Mouse (Mus musculus) embryonic facial prominence, embryonic 13.5 days (tissue): ENCODE results near the gene Rab25. TPM values are rescaled to one million over a fixed set of nuclear protein-coding genes. Genes with fewer than 3 reads are reported as not detected.

Experiments
- ATAC-seq: fragments of 200-750 bp; cut with Nextera tagmentation; 2 replicates; pipeline ENCODE4 v1.8.0; 2017; ENCODE audit warnings: low read depth; ENCODE audit not compliant: insufficient number of reproducible peaks, insufficient read depth, low FRiP score, low TSS enrichment
- H3K27ac ChIP-seq: fragments of 300-500 bp; sonication (generic); 2 replicates; pipeline ENCODE4 v1.5.1; 2015; ENCODE audit warnings: moderate library complexity, mild to moderate bottlenecking, inconsistent platforms
- H3K27me3 ChIP-seq: fragments of 300-500 bp; sonication (generic); 2 replicates; pipeline ENCODE4 v1.6.1; 2015; ENCODE audit warnings: mild to moderate bottlenecking, inconsistent platforms
- H3K36me3 ChIP-seq: fragments of 300-500 bp; sonication (generic); 2 replicates; pipeline ENCODE4 v1.6.1; 2015; ENCODE audit warnings: mild to moderate bottlenecking, inconsistent platforms
- H3K4me1 ChIP-seq: fragments of 300-500 bp; sonication (generic); 2 replicates; pipeline ENCODE4 v1.6.1; 2015; ENCODE audit warnings: inconsistent platforms
- H3K4me2 ChIP-seq: fragments of 300-500 bp; sonication (generic); 2 replicates; pipeline ENCODE4 v1.6.1; 2015; ENCODE audit warnings: moderate library complexity, mild to moderate bottlenecking, inconsistent platforms
- H3K4me3 ChIP-seq: fragments of 300-500 bp; sonication (generic); 2 replicates; pipeline ENCODE4 v1.5.1; 2015; ENCODE audit warnings: mild to moderate bottlenecking, inconsistent platforms
- H3K9ac ChIP-seq: fragments of 300-500 bp; sonication (generic); 2 replicates; pipeline ENCODE4 v1.6.1; 2015; ENCODE audit warnings: mild to moderate bottlenecking, inconsistent platforms
- H3K9me3 ChIP-seq: fragments of 300-500 bp; sonication (generic); 2 replicates; pipeline ENCODE4 v1.6.1; 2016; ENCODE audit warnings: inconsistent platforms
- WGBS: fragments of 180-500 bp; shearing (Covaris S2); methylation state at CpG from one replicate; pipeline ENCODE4 v1.1.7; 2015; ENCODE audit warnings: mixed read lengths; 5-methylcytosine and 5-hydroxymethylcytosine counted together
- polyA plus RNA-seq: library from polyadenylated mRNA; unstranded; fragments of >200 nt; fragmentation: Nextera tagmentation; extraction: Ambion mirVana; gene quantifications from 2 replicates; pipeline ENCODE4 v1.2.1, GENCODE M21; 2015

Rab25 gene
- polyA plus RNA-seq, 1 experiment from 2014 or later: 19.5 TPM

DNA sequence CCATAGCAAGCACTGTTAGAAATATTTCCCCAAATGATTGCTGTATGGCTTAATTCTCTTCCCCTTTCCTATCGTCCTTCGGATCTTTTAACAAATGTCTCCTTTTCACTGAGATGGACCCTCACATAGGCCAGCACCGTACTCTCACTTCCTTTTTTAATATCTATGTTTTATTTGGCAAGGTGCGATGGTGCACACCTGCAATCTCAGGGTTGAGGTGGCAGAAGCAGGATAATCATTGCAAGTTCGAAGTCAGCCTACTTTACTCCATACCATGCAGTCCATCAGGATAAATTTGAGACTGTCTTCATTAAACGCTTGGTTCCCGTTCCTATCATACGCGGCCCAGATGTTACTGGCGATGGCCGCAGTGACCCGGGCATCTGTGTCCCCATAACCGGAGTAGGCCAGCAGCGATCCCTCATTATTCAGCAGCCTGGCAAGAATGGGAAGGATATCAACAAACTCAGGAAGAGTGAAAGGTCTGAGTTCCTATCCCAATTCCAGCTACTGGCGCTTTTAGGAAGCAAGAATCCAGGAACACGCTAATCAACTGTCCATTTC lies 4.1 kb upstream of the Rab25 start:
- Histone ChIP-seq H3K9ac (peak overlapping the region; percentile 82), H3K4me1 (peaks cover 29% of the 10 kb centered on the region)
- WGBS: 19% methylated on average over 16 of the region's 16 CpGs

DNA sequence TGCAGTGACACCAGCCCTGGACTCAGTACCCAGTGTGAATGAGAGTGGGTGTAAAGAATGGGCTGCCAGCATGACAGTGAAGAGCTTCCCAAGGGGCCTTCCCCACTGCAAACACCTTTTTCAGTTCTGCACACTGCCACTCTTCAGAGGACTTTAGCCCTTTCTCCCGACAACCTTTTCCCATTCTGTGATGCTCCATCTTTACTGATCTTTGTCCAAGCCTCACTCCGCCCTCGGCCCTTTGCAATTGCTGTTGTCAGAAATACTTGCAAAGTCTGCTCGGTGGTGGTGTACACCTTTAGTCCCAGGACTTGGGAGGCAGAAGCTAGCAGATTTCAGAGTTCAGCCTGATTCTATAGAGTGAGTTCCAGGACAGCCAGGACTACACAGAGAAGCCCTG lies 3.5 kb upstream of the Rab25 start:
- Histone ChIP-seq H3K4me2 (peak overlapping the region; percentile 81), H3K27me3 (no peaks in the 10 kb centered on the region), H3K9ac (peak overlapping the region; percentile 82; the same call in 1 of the 2 replicates), H3K9me3 (no peaks in the 10 kb centered on the region), H3K27ac (no peak overlapping the region), H3K4me3 (peak overlapping the region; percentile 73), H3K36me3 (peaks cover 18% of the 10 kb centered on the region), H3K4me1 (peaks cover 29% of the 10 kb centered on the region)
- 78% methylated on average over 4 of the region's 4 CpGs for WGBS
- no peak for ATAC-seq

More for the DNA sequence above, 4.1 kb upstream of the Rab25 start:
- Histone ChIP-seq H3K36me3 (peaks cover 24% of the 10 kb centered on the region), H3K27me3 (no peaks in the 10 kb centered on the region), H3K4me2 (peak overlapping the region; percentile 81), H3K27ac (peak overlapping the region; percentile 96), H3K4me3 (peak overlapping the region; percentile 73), H3K9me3 (no peaks in the 10 kb centered on the region)
- ATAC-seq: no peak

DNA sequence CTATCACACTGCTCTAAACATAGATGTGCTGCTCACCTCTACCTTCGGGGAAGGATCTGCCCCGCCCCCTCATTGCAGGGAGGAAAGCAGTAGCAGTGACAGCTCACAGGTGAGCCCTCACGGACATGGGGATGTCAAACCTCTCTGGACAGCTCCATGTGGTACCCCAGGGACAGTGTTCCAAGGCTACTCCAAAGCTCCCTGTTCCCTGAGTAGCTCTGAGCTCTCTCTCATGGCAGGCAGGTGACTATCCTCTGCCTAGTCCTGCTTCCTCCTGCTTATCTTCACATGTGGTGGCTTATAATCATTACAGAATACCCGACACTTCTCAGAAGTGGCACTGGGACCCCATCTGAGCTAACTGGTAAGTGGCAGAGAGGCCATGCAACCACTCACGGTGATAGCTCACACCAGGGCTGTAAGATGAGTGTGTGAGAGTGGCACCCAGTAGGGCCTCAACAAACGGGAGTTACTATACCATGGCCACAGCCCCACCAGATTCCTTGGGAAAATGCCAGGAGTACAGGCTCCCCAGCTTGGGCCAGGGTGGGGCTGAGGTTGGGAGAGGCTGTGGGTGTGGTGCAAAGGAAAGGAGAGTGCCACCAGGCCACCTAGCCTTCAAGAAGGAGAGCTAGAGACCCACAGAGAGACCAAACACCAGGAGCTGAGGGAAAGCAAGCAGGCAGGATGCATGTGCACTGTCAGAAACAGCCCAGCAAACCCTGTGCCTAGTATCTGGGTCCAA lies 1.3 kb downstream of the Rab25 start:
- Histone ChIP-seq H3K4me2 (no peak overlapping the region), H3K4me1 (peaks cover 17% of the 10 kb centered on the region), H3K4me3 (no peak overlapping the region), H3K9me3 (no peaks in the 10 kb centered on the region), H3K27me3 (no peaks in the 10 kb centered on the region), H3K27ac (no peak overlapping the region), H3K9ac (no peak overlapping the region), H3K36me3 (0 out of 2 replicates have a peak, but pooled peaks cover 4% of the 10 kb centered on the region)
- ATAC-seq: no peak
- 72% methylated on average over 6 of the region's 6 CpGs for WGBS

DNA sequence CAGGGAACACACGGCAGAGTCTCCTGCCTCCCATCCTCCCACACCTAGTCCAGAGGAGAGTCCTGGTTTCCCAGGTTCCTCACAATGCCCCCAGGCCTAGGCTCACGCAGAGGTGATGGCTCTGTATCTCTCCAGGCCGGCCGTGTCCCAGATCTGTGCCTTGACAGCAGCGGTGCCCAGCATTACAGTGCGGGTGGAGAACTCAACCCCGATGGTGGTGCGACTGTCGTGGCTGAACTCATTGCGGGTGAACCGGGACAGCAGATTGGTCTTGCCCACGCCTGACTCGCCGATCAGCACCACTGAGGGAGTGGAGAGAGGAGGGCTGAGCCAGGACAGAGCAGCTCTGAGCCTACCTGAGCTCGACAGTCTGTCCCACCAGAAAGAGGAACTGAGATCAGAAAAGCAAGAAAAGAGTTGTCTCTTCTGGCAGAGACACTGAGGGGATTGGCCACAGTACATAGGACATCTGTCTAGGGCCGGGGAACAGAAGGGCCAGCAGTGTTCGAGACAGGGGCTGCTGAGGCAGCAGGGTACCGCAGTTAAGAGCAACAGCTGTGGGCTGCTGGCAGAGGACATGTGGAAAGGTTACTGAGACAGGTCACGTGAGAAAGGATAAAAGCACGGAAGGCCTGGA lies 3.0 kb downstream of the Rab25 start:
- no peak for ATAC-seq
- Histone ChIP-seq H3K4me3 (no peak overlapping the region), H3K27me3 (no peaks in the 10 kb centered on the region), H3K36me3 (peaks cover 15% of the 10 kb centered on the region), H3K27ac (0 out of 2 replicates have a peak overlapping the region, but pooled peaks have one; percentile 11), H3K9ac (no peak overlapping the region), H3K4me2 (no peak overlapping the region), H3K4me1 (peaks cover 28% of the 10 kb centered on the region), H3K9me3 (no peaks in the 10 kb centered on the region)
- WGBS: 55% methylated on average over 20 of the region's 20 CpGs

DNA sequence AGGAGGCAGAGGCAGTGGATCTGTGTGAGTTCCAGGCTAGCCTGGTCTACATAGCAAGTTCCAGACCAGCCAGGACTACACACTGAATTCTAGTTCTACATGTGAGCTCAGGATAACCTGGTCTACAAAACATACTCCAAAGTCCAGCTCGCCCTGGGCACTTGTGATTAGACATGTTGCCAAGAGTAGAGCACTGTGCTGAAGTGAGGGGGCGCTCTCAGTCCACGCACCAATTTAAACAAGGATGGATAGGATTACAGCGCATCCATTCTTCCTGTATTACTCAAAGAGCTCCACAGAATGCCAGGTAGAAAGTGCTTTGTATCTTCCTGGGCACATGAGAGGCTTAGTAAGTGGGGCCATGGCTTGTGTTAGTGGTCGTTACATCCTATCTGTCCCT lies 3.6 kb downstream of the Rab25 start:
- 30% methylated on average over 5 of the region's 5 CpGs for WGBS
- no peak for ATAC-seq
- Histone ChIP-seq H3K4me3 (no peak overlapping the region), H3K9ac (no peak overlapping the region), H3K4me1 (peaks cover 32% of the 10 kb centered on the region), H3K36me3 (peaks cover 19% of the 10 kb centered on the region), H3K27me3 (no peaks in the 10 kb centered on the region), H3K4me2 (no peak overlapping the region), H3K27ac (0 out of 2 replicates have a peak overlapping the region, but pooled peaks have one; percentile 11), H3K9me3 (no peaks in the 10 kb centered on the region)

DNA sequence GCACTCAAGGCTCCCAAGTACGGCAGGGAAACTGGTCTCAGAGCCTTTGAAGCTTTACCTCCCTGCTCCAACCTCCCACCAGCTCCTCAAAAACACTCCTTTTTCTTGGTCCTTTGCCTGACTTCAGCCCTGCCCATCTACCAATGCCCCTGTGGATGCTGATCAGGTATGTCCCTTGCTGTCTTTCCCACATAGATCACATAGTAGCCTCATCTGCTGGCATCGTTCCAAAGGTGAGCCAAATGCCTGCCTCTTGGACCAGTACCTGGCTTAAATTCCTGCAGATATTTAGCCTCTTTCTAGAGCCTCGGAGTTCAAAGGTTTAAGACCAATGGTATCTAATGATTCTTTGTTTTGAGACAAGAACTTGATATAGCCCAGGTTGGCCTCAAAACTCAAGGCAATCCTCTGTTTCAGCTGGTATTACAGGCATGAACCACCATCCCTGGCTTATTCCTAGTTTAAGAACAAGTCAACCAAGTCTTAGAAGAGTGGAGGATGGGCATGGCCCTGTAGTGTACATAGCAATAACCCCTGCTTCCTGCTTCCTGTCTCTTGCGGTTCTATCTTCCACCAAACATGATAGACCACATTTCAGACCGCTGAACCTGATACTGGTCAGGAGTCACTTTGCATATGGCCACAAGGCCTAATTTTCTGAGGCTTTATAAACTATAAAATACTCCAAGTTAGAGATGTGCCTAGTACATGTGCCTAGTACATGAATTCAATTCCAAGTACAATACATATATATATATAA lies 4.3 kb downstream of the Rab25 start:
- 68% methylated on average over 5 of the region's 5 CpGs for WGBS
- Histone ChIP-seq H3K27ac (peak overlapping the region; percentile 66; the same call in 1 of the 2 replicates), H3K4me3 (no peak overlapping the region)

DNA sequence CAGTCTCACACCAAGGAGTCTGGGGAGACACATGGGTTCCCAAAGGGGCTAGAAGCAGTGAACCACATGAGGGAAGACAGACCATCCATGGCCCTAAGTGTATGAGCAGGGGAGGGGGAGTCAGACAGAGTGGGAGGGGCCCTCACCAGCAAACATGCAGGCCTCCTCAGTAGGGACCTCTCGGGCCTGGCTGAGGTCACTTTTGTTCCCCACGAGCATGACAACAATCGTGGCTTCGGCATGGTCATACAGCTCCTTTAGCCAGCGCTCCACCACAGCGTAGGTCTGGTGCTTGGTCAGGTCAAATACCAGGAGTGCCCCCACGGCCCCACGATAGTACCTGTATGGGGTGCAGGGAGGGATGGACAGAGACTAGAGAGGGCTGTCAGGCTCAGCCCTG lies 4.9 kb downstream of the Rab25 start:
- ATAC-seq: no peak
- 0 out of 2 replicates have a peak overlapping the region, but pooled peaks have one; percentile 16 for H3K9ac ChIP-seq
- H3K36me3 ChIP-seq: peaks cover 24% of the 10 kb centered on the region
- H3K9me3 ChIP-seq: no peaks in the 10 kb centered on the region
- H3K4me2 ChIP-seq: no peak overlapping the region
- H3K27me3 ChIP-seq: no peaks in the 10 kb centered on the region
- H3K4me1 ChIP-seq: peaks cover 42% of the 10 kb centered on the region
- H3K27ac ChIP-seq: peak overlapping the region; percentile 66; the same call in 1 of the 2 replicates
- 81% methylated on average over 8 of the region's 8 CpGs for WGBS
- no peak overlapping the region for H3K4me3 ChIP-seq

More for the DNA sequence above, 4.3 kb downstream of the Rab25 start:
- Histone ChIP-seq H3K4me2 (no peak overlapping the region), H3K9ac (0 out of 2 replicates have a peak overlapping the region, but pooled peaks have one; percentile 16), H3K27me3 (no peaks in the 10 kb centered on the region), H3K9me3 (no peaks in the 10 kb centered on the region), H3K4me1 (peaks cover 36% of the 10 kb centered on the region), H3K36me3 (peaks cover 22% of the 10 kb centered on the region)
- no peak for ATAC-seq

DNA sequence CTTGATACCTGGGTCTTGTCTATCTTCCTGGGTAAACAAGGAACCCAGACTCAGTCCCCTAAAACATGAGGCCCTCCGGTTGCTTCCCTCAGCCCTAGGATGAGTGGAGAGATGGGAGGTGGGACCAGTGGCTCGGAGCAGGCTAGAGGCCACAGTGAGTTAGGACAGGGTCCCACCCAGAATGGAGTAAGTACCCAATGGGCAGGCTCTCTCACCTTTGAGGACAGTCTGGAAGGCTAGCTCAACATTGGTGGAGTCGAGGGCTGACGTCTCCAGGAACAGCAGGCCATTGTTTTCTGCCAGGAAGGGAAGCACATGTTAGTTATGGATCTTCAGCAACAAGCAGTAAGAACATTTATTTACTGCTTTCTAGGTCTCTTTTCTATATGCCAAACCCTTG lies 5.6 kb downstream of the Rab25 start:
- H3K27ac ChIP-seq: peak overlapping the region; percentile 66
- ATAC-seq: no peak

DNA sequence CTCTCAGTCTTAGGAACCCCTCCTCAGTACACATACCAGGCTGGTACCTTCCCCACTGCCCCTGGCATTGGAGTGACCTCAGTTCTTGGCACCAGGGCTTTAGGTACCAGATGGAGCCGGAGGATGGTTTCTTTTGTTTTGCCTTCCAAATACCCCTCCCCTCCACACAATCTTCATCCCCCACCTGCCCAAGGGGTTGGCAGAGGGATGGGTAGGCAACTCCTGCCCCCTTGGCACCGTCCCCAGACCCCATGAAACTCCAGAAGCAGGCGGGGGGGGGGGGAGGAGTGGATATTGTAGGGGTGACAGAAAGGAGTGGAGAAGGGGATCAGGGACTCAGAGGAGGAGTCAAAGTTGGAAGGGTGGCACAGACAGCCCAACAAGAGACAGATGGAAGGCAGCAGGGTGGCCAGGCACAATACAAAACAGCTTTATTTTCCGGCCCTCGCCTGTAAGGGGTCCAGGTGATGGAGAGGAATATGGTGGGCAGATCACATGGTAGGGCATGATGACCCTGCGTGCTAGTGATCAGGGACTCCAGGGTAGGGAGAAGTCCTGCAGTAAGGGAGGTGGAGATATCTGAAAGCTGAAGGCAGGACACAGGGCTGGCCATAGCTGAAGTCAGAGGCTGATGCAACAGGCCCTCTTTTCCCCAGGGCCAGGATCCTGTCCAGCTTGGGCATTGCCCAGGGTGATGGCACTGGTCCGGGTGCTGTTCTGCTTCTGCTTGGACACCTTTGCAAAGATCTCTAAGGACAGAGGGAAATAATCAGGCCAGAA lies 6.3 kb downstream of the Rab25 start:
- WGBS: 54% methylated on average over 7 of the region's 7 CpGs

More for the DNA sequence above, 5.6 kb downstream of the Rab25 start:
- no peaks in the 10 kb centered on the region for H3K27me3 ChIP-seq
- no peak overlapping the region for H3K4me3 ChIP-seq
- WGBS: 43% methylated on average over 4 of the region's 4 CpGs
- H3K9me3 ChIP-seq: no peaks in the 10 kb centered on the region
- peaks cover 47% of the 10 kb centered on the region for H3K4me1 ChIP-seq
- no peak overlapping the region for H3K9ac ChIP-seq
- H3K4me2 ChIP-seq: no peak overlapping the region
- H3K36me3 ChIP-seq: peaks cover 31% of the 10 kb centered on the region

DNA sequence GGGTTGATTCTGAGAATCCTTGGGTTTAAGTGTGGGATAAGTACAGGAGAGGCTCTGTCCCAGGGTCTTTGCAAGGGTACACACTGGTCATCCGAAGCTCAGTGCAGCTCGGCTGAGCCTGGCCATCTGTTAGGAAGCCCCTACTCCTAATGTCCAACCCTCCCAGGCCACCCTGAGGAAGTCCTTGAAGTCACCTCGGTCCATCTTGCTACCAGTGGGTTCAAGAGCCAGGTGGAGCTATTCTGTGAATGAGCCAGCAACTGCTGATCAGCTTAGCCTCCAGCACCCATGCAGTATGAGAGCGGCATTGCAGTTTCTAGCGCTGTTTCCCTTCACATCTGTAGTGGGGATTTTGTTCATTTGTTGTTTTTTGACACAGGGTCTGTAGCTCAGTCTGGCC lies 8.0 kb downstream of the Rab25 start:
- Histone ChIP-seq H3K36me3 (peaks cover 55% of the 10 kb centered on the region), H3K9ac (peak overlapping the region; percentile 17; the same call in 1 of the 2 replicates), H3K4me1 (peaks cover 71% of the 10 kb centered on the region), H3K27me3 (no peaks in the 10 kb centered on the region), H3K9me3 (no peaks in the 10 kb centered on the region), H3K4me3 (no peak overlapping the region), H3K27ac (peak overlapping the region; percentile 24; the same call in 1 of the 2 replicates), H3K4me2 (no peak overlapping the region)
- no peak for ATAC-seq
- 55% methylated on average over 5 of the region's 5 CpGs for whole genome bisulfite sequencing

More for the DNA sequence above, 6.3 kb downstream of the Rab25 start:
- Histone ChIP-seq H3K4me3 (no peak overlapping the region), H3K9ac (no peak overlapping the region; the same call in 1 of the 2 replicates), H3K4me1 (peaks cover 53% of the 10 kb centered on the region), H3K27me3 (no peaks in the 10 kb centered on the region), H3K36me3 (peaks cover 38% of the 10 kb centered on the region), H3K9me3 (no peaks in the 10 kb centered on the region), H3K27ac (peak overlapping the region; percentile 66), H3K4me2 (no peak overlapping the region)
- ATAC-seq: 0 out of 2 replicates have a peak, but pooled peaks have one; percentile 34
